Mouse (Mus musculus) midbrain, embryonic 15.5 days (tissue): ENCODE data around the gene Th. TPM values are rescaled to one million over a fixed set of nuclear protein-coding genes. Genes with fewer than 3 reads are reported as not detected.

Source experiments
- ATAC-seq: fragments of 200-750 bp; cut with Nextera tagmentation; replicated peaks from 2 replicates; pipeline ENCODE4 v1.8.0; 2017; ENCODE audit warnings: moderate TSS enrichment
- H3K27ac ChIP-seq: fragments of 300-500 bp; sonication (generic); 2 replicates; pipeline ENCODE4 v1.5.1; 2015; ENCODE audit warnings: mild to moderate bottlenecking, inconsistent platforms
- H3K27me3 ChIP-seq: fragments of 300-500 bp; sonication (generic); replicated peaks from 2 replicates; pipeline ENCODE4 v1.6.1; 2015; ENCODE audit warnings: inconsistent platforms
- H3K36me3 ChIP-seq: fragments of 300-500 bp; sonication (generic); replicated peaks from 2 replicates; pipeline ENCODE4 v1.6.1; 2015; ENCODE audit warnings: inconsistent platforms
- H3K4me1 ChIP-seq: fragments of 300-500 bp; sonication (generic); 2 replicates; pipeline ENCODE4 v1.6.1; 2015; ENCODE audit warnings: inconsistent platforms
- H3K4me2 ChIP-seq: fragments of 300-500 bp; sonication (generic); 2 replicates; pipeline ENCODE4 v1.6.1; 2015; ENCODE audit warnings: inconsistent platforms, mild to moderate bottlenecking, moderate library complexity
- H3K4me3 ChIP-seq: fragments of 300-500 bp; sonication (generic); 2 replicates; pipeline ENCODE4 v1.5.1; 2015; ENCODE audit warnings: mild to moderate bottlenecking, inconsistent platforms
- H3K9ac ChIP-seq: fragments of 300-500 bp; sonication (generic); 2 replicates; pipeline ENCODE4 v1.6.1; 2015; ENCODE audit warnings: mild to moderate bottlenecking, inconsistent platforms
- H3K9me3 ChIP-seq: fragments of 300-500 bp; sonication (generic); 2 replicates; pipeline ENCODE4 v1.6.1; 2016; ENCODE audit warnings: inconsistent platforms
- WGBS: fragments of 180-500 bp; shearing (Covaris S2); methylation state at CpG from one replicate; pipeline ENCODE4 v1.1.7; 2015; ENCODE audit warnings: mixed read lengths; 5-methylcytosine and 5-hydroxymethylcytosine counted together
- polyA plus RNA-seq: library from polyadenylated mRNA; unstranded; fragments of >200 nt; fragmentation: Nextera tagmentation; extraction: Ambion mirVana; gene quantifications from 2 replicates; pipeline ENCODE4 v1.2.1, GENCODE M21; 2015

Gene Th
- 34.3 and 35.5 TPM in 2 replicates for polyA plus RNA-seq

GRCm38 (mm10) chr7:142931028-142931427 is at the start of gene Th:
Gene Th, minus strand, starts transcription at chr7:142931128.
- Histone ChIP-seq H3K9ac (no peak within 1 kb of the TSS), H3K4me2 (no peak within 1 kb of the TSS), H3K27me3 (no peaks in the 10 kb centered on the region), H3K4me3 (no peak within 1 kb of the TSS), H3K36me3 (no peaks in the 10 kb centered on the region), H3K4me1 (no peaks in the 10 kb centered on the region), H3K27ac (no peak within 1 kb of the TSS), H3K9me3 (no peaks in the 10 kb centered on the region)
- WGBS = 78% methylated on average over 3 of the region's 3 CpGs
- ATAC-seq = no peak

- Histone ChIP-seq H3K9ac (peak within 1 kb of the TSS; percentile 28), H3K27ac (no peak within 1 kb of the TSS), H3K9me3 (no peaks in the 10 kb centered on the region), H3K27me3 (peaks cover 70% of the 10 kb centered on the region), H3K4me3 (peak within 1 kb of the TSS; percentile 44), H3K36me3 (no peaks in the 10 kb centered on the region), H3K4me1 (peaks cover 26% of the 10 kb centered on the region), H3K4me2 (peak within 1 kb of the TSS; percentile 91)
- under 1% methylated on average over 50 of the region's 51 CpGs for WGBS
- ATAC-seq = peak; percentile 64
Measured at GRCm38 (mm10) chr7:142968809-142969511, 38.0 kb upstream of the Th start, which contains the start of gene Ascl2. Gene Ascl2, minus strand, starts transcription at chr7:142969264.

DNA sequence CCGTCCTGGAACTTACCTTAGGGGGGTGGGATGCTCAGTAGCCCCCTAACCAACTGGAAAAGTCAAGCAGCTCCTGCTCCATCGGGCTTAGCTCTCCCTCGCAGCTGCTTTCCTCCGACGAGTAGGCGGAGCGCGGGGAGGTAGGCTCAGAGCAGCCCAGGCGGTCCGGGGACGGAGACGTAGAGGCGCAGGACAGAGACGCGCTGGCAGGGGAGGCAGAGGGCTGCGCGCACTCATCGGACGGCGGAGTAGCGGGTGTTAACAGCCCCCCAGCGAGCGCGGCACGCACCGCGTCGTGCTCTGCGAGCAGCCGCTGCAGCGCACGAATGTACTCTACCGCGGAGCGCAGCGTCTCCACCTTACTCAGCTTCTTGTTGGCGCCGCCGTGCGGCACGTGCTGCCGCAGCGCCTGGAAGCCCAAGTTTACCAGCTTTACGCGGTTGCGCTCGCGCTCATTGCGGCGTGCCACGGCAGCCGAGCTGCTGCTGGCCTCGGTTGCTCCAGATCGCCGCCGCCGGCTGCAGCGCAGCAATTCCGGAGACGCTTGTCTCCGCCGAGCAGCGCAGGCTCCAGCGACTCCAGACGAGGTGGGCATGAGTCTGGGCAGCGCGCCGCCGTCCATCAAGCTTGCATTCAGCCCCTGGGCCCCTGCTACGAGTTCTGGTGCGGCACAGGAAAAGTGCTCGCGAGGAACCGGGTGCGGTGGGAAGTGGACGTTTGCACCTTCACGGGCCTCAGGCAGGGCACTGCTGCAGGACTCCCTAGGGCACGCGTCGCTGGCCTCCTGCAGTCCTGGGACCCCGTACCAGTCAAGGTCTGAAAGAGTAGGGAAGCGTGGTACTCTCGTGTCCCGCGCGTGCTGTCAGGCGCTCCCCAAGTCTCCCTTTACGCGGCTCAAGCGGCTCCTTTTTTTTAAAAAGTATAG is 37.2 kb upstream of the Th start:
- H3K4me2 ChIP-seq = peak overlapping the region; percentile 91
- H3K4me3 ChIP-seq = peak overlapping the region; percentile 44
- peak overlapping the region; percentile 28 for H3K9ac ChIP-seq
- WGBS = under 1% methylated on average over 90 of the region's 90 CpGs
- no peaks in the 10 kb centered on the region for H3K9me3 ChIP-seq
- peak; percentile 87 for ATAC-seq
- no peak overlapping the region for H3K27ac ChIP-seq
- peaks cover 26% of the 10 kb centered on the region for H3K4me1 ChIP-seq
- peaks cover 70% of the 10 kb centered on the region for H3K27me3 ChIP-seq
- no peaks in the 10 kb centered on the region for H3K36me3 ChIP-seq

DNA sequence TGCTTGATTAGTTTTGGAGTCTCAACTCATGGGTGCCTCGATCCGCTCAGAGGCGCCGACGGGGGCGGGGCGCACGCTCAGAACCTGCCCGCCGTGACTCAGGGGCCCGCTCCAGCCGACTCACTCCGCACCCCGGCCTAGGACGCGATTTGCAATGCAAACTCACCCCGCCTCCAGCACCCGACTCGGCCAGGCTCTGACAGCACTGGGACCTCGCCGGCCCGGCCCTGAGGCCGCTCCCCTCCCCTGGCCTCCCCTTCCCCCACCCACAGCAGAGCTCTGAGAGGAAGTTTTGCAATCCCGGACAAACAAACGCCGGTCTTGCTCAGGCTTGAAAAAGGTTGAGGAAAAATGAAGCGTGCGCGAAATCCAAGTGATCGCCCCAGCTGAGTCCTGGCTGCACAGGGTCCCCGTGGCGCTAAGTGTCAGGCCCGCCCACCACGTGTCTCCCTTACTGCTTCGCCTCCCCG is 36.5 kb upstream of the Th start:
- Histone ChIP-seq H3K4me1 (peaks cover 26% of the 10 kb centered on the region), H3K4me2 (peak overlapping the region; percentile 91), H3K4me3 (peak overlapping the region; percentile 44), H3K9me3 (no peaks in the 10 kb centered on the region), H3K27me3 (peaks cover 70% of the 10 kb centered on the region), H3K36me3 (no peaks in the 10 kb centered on the region), H3K27ac (no peak overlapping the region), H3K9ac (peak overlapping the region; percentile 28; the same call in 1 of the 2 replicates)
- 1% methylated on average over 36 of the region's 36 CpGs for WGBS
- peak; percentile 34; the same call in 1 of the 2 replicates for ATAC-seq

- Histone ChIP-seq H3K4me1 (no peaks in the 10 kb centered on the region), H3K4me3 (no peak overlapping the region), H3K9ac (no peak overlapping the region), H3K27ac (no peak overlapping the region), H3K36me3 (no peaks in the 10 kb centered on the region), H3K4me2 (no peak overlapping the region), H3K27me3 (peaks cover under 1% of the 10 kb centered on the region; the same call in 1 of the 2 replicates), H3K9me3 (no peaks in the 10 kb centered on the region)
- WGBS = 56% methylated on average over 4 of the region's 4 CpGs
- ATAC-seq = no peak
Measured at GRCm38 (mm10) chr7:142959752-142960151, 28.8 kb upstream of the Th start.

DNA sequence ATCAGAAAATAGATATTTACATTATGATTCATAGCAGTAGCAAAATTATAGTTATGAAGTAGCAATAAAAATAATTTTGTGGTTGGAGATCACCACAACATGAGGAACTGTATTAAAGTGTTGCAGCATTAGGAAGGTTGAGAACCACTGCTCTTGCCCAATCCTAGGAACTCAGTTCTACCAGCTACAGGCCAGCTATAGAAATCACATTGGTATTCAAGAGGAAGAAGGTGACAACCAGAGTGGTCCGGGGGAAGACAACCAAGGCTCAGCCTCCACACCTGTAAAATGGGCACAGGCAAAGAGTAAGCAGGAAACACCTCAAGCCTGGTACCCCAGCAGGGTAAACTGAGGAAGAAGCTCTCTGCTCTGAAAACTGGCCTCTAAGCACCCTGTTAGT is 27.9 kb upstream of the Th start:
- Histone ChIP-seq H3K4me1 (no peaks in the 10 kb centered on the region), H3K27me3 (no peaks in the 10 kb centered on the region), H3K9ac (no peak overlapping the region), H3K36me3 (no peaks in the 10 kb centered on the region), H3K4me3 (no peak overlapping the region), H3K9me3 (no peaks in the 10 kb centered on the region), H3K4me2 (no peak overlapping the region), H3K27ac (no peak overlapping the region)
- WGBS = 93% methylated on average over 1 of the region's 1 CpGs
- no peak for ATAC-seq

DNA sequence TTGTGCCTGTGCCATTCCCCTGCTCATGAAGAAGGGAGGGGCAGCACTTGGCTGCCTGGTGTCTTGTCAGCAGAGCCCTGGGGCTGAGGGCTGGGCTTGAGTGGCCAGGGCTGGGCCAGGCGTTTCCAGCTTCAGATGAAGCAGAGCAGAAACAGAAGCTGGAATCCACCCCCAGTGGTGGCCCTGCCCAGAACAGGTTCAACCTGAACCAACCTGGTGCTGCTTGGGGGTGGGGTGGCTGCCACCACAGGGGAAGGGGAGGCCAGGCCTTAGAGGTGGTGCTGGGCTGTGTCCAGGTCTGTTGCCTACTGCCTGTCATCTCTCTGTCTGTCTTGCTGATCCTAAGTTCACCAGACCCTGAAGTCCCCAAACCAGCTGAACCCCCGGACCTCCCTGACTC is 25.1 kb upstream of the Th start:
- H3K9me3 ChIP-seq = no peaks in the 10 kb centered on the region
- H3K36me3 ChIP-seq = no peaks in the 10 kb centered on the region
- WGBS = 76% methylated on average over 2 of the region's 2 CpGs
- no peak overlapping the region for H3K27ac ChIP-seq
- no peak overlapping the region for H3K9ac ChIP-seq
- H3K4me1 ChIP-seq = no peaks in the 10 kb centered on the region
- H3K4me2 ChIP-seq = no peak overlapping the region
- H3K4me3 ChIP-seq = no peak overlapping the region
- H3K27me3 ChIP-seq = no peaks in the 10 kb centered on the region
- ATAC-seq = no peak

- H3K36me3 ChIP-seq = no peaks in the 10 kb centered on the region
- no peak overlapping the region for H3K4me3 ChIP-seq
- no peak overlapping the region for H3K9ac ChIP-seq
- no peak overlapping the region for H3K4me2 ChIP-seq
- no peaks in the 10 kb centered on the region for H3K27me3 ChIP-seq
- H3K4me1 ChIP-seq = no peaks in the 10 kb centered on the region
- H3K27ac ChIP-seq = no peak overlapping the region
- no peak for ATAC-seq
- no peaks in the 10 kb centered on the region for H3K9me3 ChIP-seq
- WGBS = 8% methylated on average over 1 of the region's 1 CpGs
Measured at GRCm38 (mm10) chr7:142949568-142949967, 18.6 kb upstream of the Th start.

DNA sequence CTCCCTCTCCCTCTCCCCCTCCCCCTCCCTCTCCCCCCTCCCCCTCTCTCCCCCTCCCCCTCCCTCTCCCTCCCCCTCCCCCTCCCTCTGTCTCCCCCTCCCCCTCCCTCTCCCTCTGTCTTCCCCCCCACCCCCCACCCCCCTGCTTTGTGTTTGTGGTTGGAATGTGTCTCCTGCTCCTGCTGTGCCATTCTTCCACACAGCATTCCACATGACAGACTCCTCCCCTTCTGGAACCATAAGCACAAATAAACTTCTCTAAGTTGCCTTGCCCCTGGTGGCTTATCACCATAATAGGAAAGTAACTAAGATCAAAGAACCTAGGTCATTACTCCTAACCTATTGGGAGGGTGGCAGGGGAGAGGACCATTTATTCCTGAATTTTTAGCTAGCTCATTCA is 6.7 kb upstream of the Th start:
- H3K4me3 ChIP-seq = no peak overlapping the region
- no peak for ATAC-seq
- H3K36me3 ChIP-seq = no peaks in the 10 kb centered on the region
- H3K9ac ChIP-seq = no peak overlapping the region
- no peaks in the 10 kb centered on the region for H3K27me3 ChIP-seq
- no peak overlapping the region for H3K27ac ChIP-seq
- no peak overlapping the region for H3K4me2 ChIP-seq
- no peaks in the 10 kb centered on the region for H3K4me1 ChIP-seq
- H3K9me3 ChIP-seq = no peaks in the 10 kb centered on the region

DNA sequence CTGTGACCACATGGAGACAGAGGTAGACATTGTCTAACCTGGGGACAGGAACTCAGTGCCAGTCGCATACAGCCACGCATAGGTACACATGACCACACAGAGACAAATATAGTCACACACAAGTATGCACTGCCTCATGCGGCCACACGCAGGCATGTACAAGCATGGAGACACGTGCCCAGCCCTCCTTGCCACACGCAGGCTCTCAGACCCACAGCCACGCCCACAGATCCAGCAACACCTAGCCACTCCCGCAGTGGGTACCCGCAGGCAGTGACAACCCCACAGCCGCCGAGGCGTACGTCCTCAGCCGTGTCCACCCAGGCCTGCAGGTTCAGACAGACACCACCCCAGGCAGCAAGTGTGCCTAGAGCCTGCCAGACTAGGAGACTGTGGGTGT is 4.8 kb upstream of the Th start:
- no peak for ATAC-seq
- Histone ChIP-seq H3K36me3 (no peaks in the 10 kb centered on the region), H3K4me3 (no peak overlapping the region), H3K27me3 (no peaks in the 10 kb centered on the region), H3K9me3 (no peaks in the 10 kb centered on the region), H3K4me1 (no peaks in the 10 kb centered on the region), H3K27ac (no peak overlapping the region), H3K4me2 (no peak overlapping the region), H3K9ac (no peak overlapping the region)
- WGBS = 93% methylated on average over 14 of the region's 14 CpGs

GRCm38 (mm10) chr7:142932469-142932868 is 1.5 kb upstream of the Th start:
- no peaks in the 10 kb centered on the region for H3K4me1 ChIP-seq
- no peaks in the 10 kb centered on the region for H3K36me3 ChIP-seq
- no peak overlapping the region for H3K9ac ChIP-seq
- H3K27ac ChIP-seq = no peak overlapping the region
- ATAC-seq = no peak
- WGBS = 68% methylated on average over 3 of the region's 3 CpGs
- H3K9me3 ChIP-seq = no peaks in the 10 kb centered on the region
- no peak overlapping the region for H3K4me3 ChIP-seq
- H3K4me2 ChIP-seq = no peak overlapping the region
- H3K27me3 ChIP-seq = no peaks in the 10 kb centered on the region

DNA sequence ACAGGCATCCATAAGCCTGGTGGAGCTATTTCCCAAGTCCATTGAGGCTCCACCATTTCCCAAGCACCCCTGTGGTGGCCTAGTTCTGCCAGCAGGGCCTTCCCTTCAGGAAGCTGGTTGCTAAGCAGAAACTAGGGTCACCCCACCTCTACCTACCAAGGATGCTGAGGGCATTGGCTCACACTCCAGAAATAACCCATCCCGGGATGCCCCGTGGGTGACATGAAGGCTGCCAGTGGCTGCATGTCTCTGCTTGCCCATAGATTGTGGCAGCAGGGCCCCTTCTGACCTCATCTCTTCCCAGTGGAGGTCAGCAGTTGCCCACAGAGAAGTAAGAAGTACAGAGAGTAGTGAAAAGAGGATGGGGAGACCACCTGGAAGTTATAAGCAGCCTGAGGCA is 1.4 kb downstream of the Th start:
- 86% methylated on average over 2 of the region's 2 CpGs for WGBS
- Histone ChIP-seq H3K9ac (no peak overlapping the region), H3K4me2 (no peak overlapping the region)

More for the DNA sequence above, 1.4 kb downstream of the Th start:
- Histone ChIP-seq H3K27ac (no peak overlapping the region), H3K4me3 (no peak overlapping the region), H3K9me3 (no peaks in the 10 kb centered on the region), H3K4me1 (no peaks in the 10 kb centered on the region), H3K36me3 (no peaks in the 10 kb centered on the region), H3K27me3 (no peaks in the 10 kb centered on the region)
- ATAC-seq = no peak
